Mouse (Mus musculus) G1E (cell line): ENCODE results near the gene Acsl6.

Experiments used
- CTCF ChIP-seq: IDR thresholded peaks from 2 replicates; pipeline ENCODE4 v1.5.1; 2012; ENCODE audit warnings: low read depth, low read length, inconsistent platforms, mixed read lengths
- GATA1 ChIP-seq: IDR thresholded peaks from 2 replicates; pipeline ENCODE4 v1.6.1; 2012; ENCODE audit warnings: borderline replicate concordance, low read length, inconsistent platforms, mixed read lengths
- GATA2 ChIP-seq: IDR thresholded peaks from 2 replicates; pipeline ENCODE4 v1.6.1; 2012; ENCODE audit warnings: low read depth, low read length, inconsistent platforms, borderline replicate concordance
- POLR2AphosphoS5 ChIP-seq: IDR thresholded peaks from 2 replicates; pipeline ENCODE4 v1.6.1; 2012; ENCODE audit warnings: low read depth, low read length, inconsistent platforms; ENCODE audit not compliant: insufficient replicate concordance

- TF ChIP-seq GATA1 = no peak
- no peak for TF ChIP-seq CTCF
- no peak for TF ChIP-seq POLR2AphosphoS5
- no peak for TF ChIP-seq GATA2
Measured at GRCm38 (mm10) chr11:54292163-54292562, 11.4 kb upstream of the Acsl6 start.
